Mouse (Mus musculus) bone marrow, adult 2 months (tissue): ENCODE measurements around the gene Ntrk3. TPM values are rescaled to one million over a fixed set of nuclear protein-coding genes. Genes with fewer than 3 reads are reported as not detected.

Experiments used
- H3K27ac ChIP-seq: fragments of 200-500 bp; 2 replicates; pipeline ENCODE4 v1.5.1; 2012; ENCODE audit warnings: low read depth, mild to moderate bottlenecking, control low read depth, inconsistent platforms, low read length; ENCODE audit not compliant: control insufficient read depth, poor library complexity, insufficient read depth
- H3K4me1 ChIP-seq: fragments of 200-500 bp; 2 replicates; pipeline ENCODE4 v1.6.1; 2011; ENCODE audit warnings: low read length; ENCODE audit not compliant: control insufficient read depth, insufficient read depth
- H3K4me3 ChIP-seq: fragments of 200-500 bp; replicated peaks from 2 replicates; pipeline ENCODE3; 2011; ENCODE audit warnings: mild to moderate bottlenecking, low read depth, low read length, control low read depth; ENCODE audit not compliant: control insufficient read depth
- CTCF ChIP-seq: fragments of 200-500 bp; IDR thresholded peaks from 2 replicates; pipeline ENCODE4 v1.5.1; 2011; ENCODE audit warnings: low read length, control low read depth; ENCODE audit not compliant: control insufficient read depth, insufficient read depth
- POLR2A ChIP-seq: fragments of 200-500 bp; IDR thresholded peaks from 2 replicates; pipeline ENCODE4 v1.6.1; 2011; ENCODE audit warnings: low read depth, mild to moderate bottlenecking, control low read depth, low read length, borderline replicate concordance; ENCODE audit not compliant: control insufficient read depth
- WGBS: fragments of 180-500 bp; shearing (Covaris S2); methylation state at CpG from one replicate; pipeline ENCODE4 v1.1.7; 2018; 5-methylcytosine and 5-hydroxymethylcytosine counted together
- polyA plus RNA-seq: library from polyadenylated mRNA; stranded (reverse); fragments of >200 nt; gene quantifications from 2 replicates; pipeline ENCODE4 v1.2.4, GENCODE M21; 2011; ENCODE audit warnings: low replicate concordance; ENCODE audit not compliant: missing spikeins, insufficient read depth, insufficient read length

Ntrk3 gene
- polyA plus RNA-seq, 1 experiment, result 1.0 TPM

DNA sequence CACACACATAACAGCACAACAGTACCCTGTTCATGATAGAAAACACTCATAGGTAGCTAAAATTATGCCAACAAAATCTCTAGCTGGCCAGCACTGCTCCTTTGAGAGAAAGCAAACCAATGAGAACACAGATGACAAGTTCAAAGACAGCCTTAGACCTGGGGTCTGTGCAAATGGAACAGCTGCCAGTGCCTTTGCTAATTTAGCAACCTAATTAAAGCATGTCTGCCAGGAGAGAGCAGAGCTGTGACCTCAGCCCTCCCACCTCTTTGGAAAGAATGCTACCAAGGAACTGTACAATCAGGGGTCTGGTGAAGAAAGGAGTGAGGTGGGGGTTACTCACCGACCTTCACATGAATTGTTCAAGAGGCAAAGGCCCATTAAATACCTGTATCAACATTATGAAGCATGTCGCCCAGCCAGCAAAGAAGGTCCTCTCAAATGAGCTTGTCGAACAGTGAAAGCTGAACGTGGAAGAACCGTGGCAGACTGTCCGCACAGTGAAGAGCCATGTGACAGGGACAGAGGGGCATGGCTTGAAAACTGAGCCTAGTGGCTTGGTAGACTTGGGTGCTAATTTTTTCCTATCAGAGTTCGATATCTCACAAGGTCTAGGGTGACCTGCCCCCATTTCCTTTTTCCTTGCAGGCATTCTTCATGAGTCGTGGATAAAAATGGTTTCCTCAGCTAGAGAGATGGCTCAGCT is 476.2 kb downstream of the Ntrk3 start:
- no peak overlapping the region for H3K4me3 ChIP-seq
- H3K27ac ChIP-seq, result no peak overlapping the region
- 73% methylated on average over 8 of the region's 8 CpGs for WGBS
- no peaks in the 10 kb centered on the region for H3K4me1 ChIP-seq
- TF ChIP-seq CTCF (no peak), POLR2A (no peak)

DNA sequence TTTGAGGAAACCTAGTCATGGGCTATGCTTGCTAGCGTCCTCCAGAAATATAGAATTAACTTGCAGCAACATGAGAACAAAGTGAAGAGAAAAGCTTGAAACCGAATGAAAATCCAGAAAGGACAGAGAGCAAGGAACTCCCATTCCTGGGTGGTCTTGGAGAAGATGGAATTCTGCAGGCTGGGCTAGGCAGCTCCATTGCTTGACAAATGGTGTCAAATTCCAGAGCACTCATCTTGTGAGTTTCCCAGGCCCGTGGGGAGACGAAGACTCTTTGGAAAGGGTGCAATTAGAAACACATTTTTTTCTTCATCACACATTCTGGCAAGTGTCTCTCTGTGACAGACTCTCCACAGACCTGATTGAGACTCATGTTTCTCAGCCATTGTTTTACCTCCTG is 479.7 kb downstream of the Ntrk3 start:
- H3K4me1 ChIP-seq, result no peaks in the 10 kb centered on the region
- 30% methylated on average over 4 of the region's 4 CpGs for WGBS
- TF ChIP-seq POLR2A (no peak), CTCF (no peak)
- no peak overlapping the region for H3K27ac ChIP-seq
- no peak overlapping the region for H3K4me3 ChIP-seq

DNA sequence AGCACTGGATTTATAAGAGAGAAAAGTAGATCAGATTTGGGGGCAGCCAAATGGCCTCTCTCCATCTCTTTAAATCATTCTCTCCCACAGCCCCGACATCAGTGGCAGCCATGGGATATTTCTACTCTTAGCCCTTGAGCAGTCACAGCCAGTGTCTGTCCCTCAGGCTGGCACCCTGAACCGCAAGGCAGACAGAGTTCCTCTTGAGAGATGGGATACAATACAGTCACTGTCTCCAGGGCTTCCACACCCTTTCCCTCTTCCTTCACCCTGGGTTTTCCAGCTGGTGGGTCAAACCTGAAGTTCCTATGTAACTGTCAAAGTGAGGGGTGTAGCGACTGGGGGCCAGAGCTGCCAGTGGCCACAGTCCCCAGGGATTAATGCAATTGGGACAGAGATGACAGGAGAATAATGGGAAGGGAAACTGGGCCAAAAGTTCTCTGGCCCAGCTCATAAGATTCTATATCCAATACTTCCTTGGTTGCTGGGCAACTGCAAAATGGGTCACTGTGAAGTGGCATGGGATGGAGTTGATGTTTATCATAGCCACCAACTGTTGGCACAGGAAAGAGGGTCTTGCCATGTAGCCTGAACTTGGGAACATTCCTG is 483.9 kb downstream of the Ntrk3 start:
- H3K4me3 ChIP-seq, result no peak overlapping the region
- WGBS, result 66% methylated on average over 3 of the region's 3 CpGs
- no peaks in the 10 kb centered on the region for H3K4me1 ChIP-seq
- no peak for TF ChIP-seq POLR2A
- no peak for TF ChIP-seq CTCF
- no peak overlapping the region for H3K27ac ChIP-seq

GRCm38 (mm10) chr7:78248119-78248642 is 489.6 kb downstream of the Ntrk3 start:
- Histone ChIP-seq H3K4me3 (no peak overlapping the region), H3K4me1 (no peaks in the 10 kb centered on the region), H3K27ac (no peak overlapping the region)
- 55% methylated on average over 5 of the region's 5 CpGs for WGBS
- no peak for TF ChIP-seq POLR2A
- no peak for TF ChIP-seq CTCF

DNA sequence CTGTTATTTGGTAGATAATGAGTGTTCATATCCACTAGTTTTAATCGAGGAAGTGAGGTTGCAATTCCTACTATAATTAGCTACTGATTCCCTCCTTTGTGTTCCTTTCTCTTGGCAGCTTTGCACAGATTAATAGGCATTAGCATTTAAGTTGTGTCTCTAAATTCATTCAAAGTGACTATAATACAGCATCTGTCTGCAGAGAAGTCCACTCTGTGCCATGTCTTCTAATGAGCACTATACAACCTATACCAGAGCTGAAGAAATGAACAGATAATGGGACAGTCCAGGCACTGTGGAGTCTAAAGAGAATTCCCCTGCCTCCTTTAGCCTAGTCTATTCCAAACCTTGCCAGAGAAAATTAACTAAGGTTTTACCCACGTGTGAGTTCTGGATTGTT is 498.8 kb downstream of the Ntrk3 start:
- 50% methylated on average over 2 of the region's 2 CpGs for whole genome bisulfite sequencing
- no peak overlapping the region for H3K27ac ChIP-seq
- no peaks in the 10 kb centered on the region for H3K4me1 ChIP-seq
- no peak overlapping the region for H3K4me3 ChIP-seq
- no peak for TF ChIP-seq CTCF
- TF ChIP-seq POLR2A, result no peak

DNA sequence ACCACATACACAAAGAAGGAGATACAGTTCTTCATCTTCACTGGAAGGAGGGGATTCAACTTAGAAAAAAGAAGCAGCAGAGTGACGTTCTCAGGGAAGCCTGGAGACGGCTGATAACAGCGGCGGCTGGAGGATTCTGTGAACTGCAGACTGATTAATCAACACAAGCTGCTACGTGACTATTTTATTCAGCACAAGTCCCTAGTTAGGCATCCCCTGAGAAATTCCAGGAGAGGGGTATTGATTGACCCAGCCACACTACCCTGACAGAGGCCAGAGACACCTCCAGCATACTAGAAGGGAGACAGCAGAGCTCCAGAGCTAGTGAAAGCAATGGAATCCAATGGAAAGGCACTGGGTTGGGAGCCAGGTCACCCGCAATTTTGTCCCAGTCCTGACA is 516.1 kb downstream of the Ntrk3 start:
- WGBS, result 64% methylated on average over 6 of the region's 6 CpGs
- H3K4me1 ChIP-seq, result no peaks in the 10 kb centered on the region
- H3K27ac ChIP-seq, result no peak overlapping the region
- no peak overlapping the region for H3K4me3 ChIP-seq
- TF ChIP-seq CTCF (no peak), POLR2A (no peak)

- 63% methylated on average over 4 of the region's 4 CpGs for WGBS
- Histone ChIP-seq H3K4me1 (no peaks in the 10 kb centered on the region), H3K27ac (no peak overlapping the region), H3K4me3 (no peak overlapping the region)
- TF ChIP-seq POLR2A (no peak), CTCF (no peak)
Measured at GRCm38 (mm10) chr7:78220949-78221348, 516.9 kb downstream of the Ntrk3 start.

GRCm38 (mm10) chr7:78190931-78191653 is 546.7 kb downstream of the Ntrk3 start:
- Histone ChIP-seq H3K4me3 (no peak overlapping the region), H3K4me1 (no peaks in the 10 kb centered on the region)
- TF ChIP-seq POLR2A (no peak), CTCF (no peak)

DNA sequence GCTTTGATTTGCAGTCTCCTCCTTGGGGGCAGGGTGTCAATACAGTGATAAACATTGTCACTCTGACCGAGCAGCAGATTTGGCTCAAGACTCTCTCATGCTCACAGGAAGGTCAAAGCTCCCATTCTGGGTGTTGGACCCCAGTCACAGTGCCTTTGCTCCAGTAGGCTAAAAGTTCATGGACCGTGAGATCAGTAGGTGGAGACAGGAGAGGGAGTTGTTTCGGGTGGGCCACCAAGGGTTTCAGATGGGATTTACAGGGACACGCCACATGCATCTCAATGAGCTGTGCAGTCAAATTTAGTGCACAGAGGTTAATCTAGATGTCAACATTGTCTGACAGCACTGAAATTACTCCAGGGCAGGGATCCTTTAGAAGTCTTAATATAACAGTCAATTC is 552.2 kb downstream of the Ntrk3 start:
- no peaks in the 10 kb centered on the region for H3K4me1 ChIP-seq
- H3K4me3 ChIP-seq, result no peak overlapping the region
- WGBS, result 54% methylated on average over 4 of the region's 4 CpGs
- no peak overlapping the region for H3K27ac ChIP-seq
- TF ChIP-seq POLR2A, result no peak
- no peak for TF ChIP-seq CTCF

More at GRCm38 (mm10) chr7:78190931-78191653, 546.7 kb downstream of the Ntrk3 start:
- H3K27ac ChIP-seq, result no peak overlapping the region
- 30% methylated on average over 17 of the region's 17 CpGs for WGBS
